Mouse (Mus musculus) MEL (cell line): ENCODE data around the gene Ccl1. TPM values are rescaled to one million over a fixed set of nuclear protein-coding genes. Genes with fewer than 3 reads are reported as not detected.

ENCODE experiments used
- DNase-seq: peaks from one replicate; pipeline ENCODE4 v3.0.0; 2011; ENCODE audit warnings: low read depth, low spot score
- H3K27ac ChIP-seq: 2 replicates; pipeline ENCODE4 v1.5.1; 2012; ENCODE audit warnings: low read depth, mild to moderate bottlenecking, control low read depth, low read length, moderate library complexity; ENCODE audit not compliant: control insufficient read depth
- H3K27me3 ChIP-seq, 2 experiments: fragments of 150-350 bp in 1 of 2; sonication (generic) in 1 of 2; 2 replicates each; pipeline ENCODE4 v1.6.1; 2012; ENCODE audit warnings: low read length in 2 of 2, mild to moderate bottlenecking in 2 of 2, improper control_type of control experiment in 1 of 2, moderate library complexity in 1 of 2; ENCODE audit not compliant: insufficient read depth in 2 of 2, control insufficient read depth in 1 of 2
- H3K36me3 ChIP-seq, 2 experiments: 2 replicates each; pipeline ENCODE4 v1.6.1; 2012 to 2014; ENCODE audit warnings: low read length in 2 of 2, improper control_type of control experiment in 1 of 2, inconsistent platforms in 1 of 2, mild to moderate bottlenecking in 1 of 2; ENCODE audit not compliant: insufficient read depth in 2 of 2, control insufficient read depth in 1 of 2
- H3K4me1 ChIP-seq, 2 experiments: fragments of 150-350 bp in 1 of 2; sonication (generic) in 1 of 2; 2 replicates each; pipeline ENCODE4 v1.6.1; 2012; ENCODE audit warnings: low read length in 2 of 2, improper control_type of control experiment in 1 of 2, mild to moderate bottlenecking in 1 of 2; ENCODE audit not compliant: insufficient read depth in 2 of 2, control insufficient read depth in 1 of 2
- H3K4me3 ChIP-seq, 2 experiments: fragments of 150-350 bp in 1 of 2; sonication (generic) in 1 of 2; 2 replicates each; pipeline ENCODE4 v1.5.1; 2012; ENCODE audit warnings: low read depth in 2 of 2, low read length in 2 of 2, mild to moderate bottlenecking in 2 of 2, moderate library complexity in 2 of 2, control low read depth in 1 of 2, improper control_type of control experiment in 1 of 2; ENCODE audit not compliant: control insufficient read depth in 1 of 2, insufficient read depth in 1 of 2
- H3K79me2 ChIP-seq: 2 replicates; pipeline ENCODE4 v1.6.1; 2012; ENCODE audit warnings: mild to moderate bottlenecking, low read length, moderate library complexity; ENCODE audit not compliant: control insufficient read depth, poor library complexity, insufficient read depth
- H3K9ac ChIP-seq: 2 replicates; pipeline ENCODE4 v1.6.1; 2012; ENCODE audit warnings: low read depth, mild to moderate bottlenecking, control low read depth, low read length, moderate library complexity; ENCODE audit not compliant: control insufficient read depth, poor library complexity, severe bottlenecking
- H3K9me3 ChIP-seq: fragments of 150-350 bp; sonication (generic); replicated peaks from 2 replicates; pipeline ENCODE4 v1.6.1; 2012; ENCODE audit warnings: mild to moderate bottlenecking, low read length, improper control_type of control experiment, moderate library complexity; ENCODE audit not compliant: insufficient read depth
- BHLHE40 ChIP-seq: IDR thresholded peaks from 2 replicates; pipeline ENCODE4 v1.6.1; 2012; ENCODE audit warnings: low read depth, mild to moderate bottlenecking, inconsistent platforms, low read length, improper control_type of control experiment, borderline replicate concordance
- CHD2 ChIP-seq: IDR thresholded peaks from 2 replicates; pipeline ENCODE4 v1.6.1; 2011; ENCODE audit warnings: low read length, improper control_type of control experiment
- CTCF ChIP-seq, 3 experiments: IDR thresholded peaks in 2 of 3; conservative IDR thresholded peaks in 1 of 3; 2 replicates each; pipeline ENCODE4 v1.5.1; 2011 to 2012; ENCODE audit warnings: low read length in 3 of 3, low read depth in 2 of 3, mild to moderate bottlenecking in 2 of 3, improper control_type of control experiment in 1 of 3, inconsistent platforms in 1 of 3, mixed read lengths in 1 of 3, moderate library complexity in 1 of 3; ENCODE audit not compliant: control insufficient read depth in 1 of 3, insufficient read depth in 1 of 3, poor library complexity in 1 of 3, severe bottlenecking in 1 of 3
- E2F4 ChIP-seq: IDR thresholded peaks from 2 replicates; pipeline ENCODE4 v1.6.1; 2011; ENCODE audit warnings: low read depth, low read length, improper control_type of control experiment, borderline replicate concordance
- ETS1 ChIP-seq: IDR thresholded peaks from 2 replicates; pipeline ENCODE4 v1.6.1; 2012; ENCODE audit warnings: low read depth, mild to moderate bottlenecking, inconsistent platforms, low read length, improper control_type of control experiment, moderate library complexity
- HCFC1 ChIP-seq: IDR thresholded peaks from 2 replicates; pipeline ENCODE4 v1.6.1; 2012; ENCODE audit warnings: low read depth, mild to moderate bottlenecking, inconsistent platforms, low read length, improper control_type of control experiment, moderate library complexity
- MAX ChIP-seq: IDR thresholded peaks from 2 replicates; pipeline ENCODE4 v1.6.1; 2011; ENCODE audit warnings: low read length, improper control_type of control experiment
- MEF2A ChIP-seq: IDR thresholded peaks from 2 replicates; pipeline ENCODE4 v1.6.1; 2014; ENCODE audit warnings: low read depth, mild to moderate bottlenecking, inconsistent platforms, low read length, improper control_type of control experiment; ENCODE audit not compliant: poor library complexity, insufficient replicate concordance, severe bottlenecking; ENCODE audit errors: extremely low read depth
- MXI1 ChIP-seq: IDR thresholded peaks from 2 replicates; pipeline ENCODE4 v1.6.1; 2011; ENCODE audit warnings: mild to moderate bottlenecking, low read depth, low read length, improper control_type of control experiment
- MYC ChIP-seq: IDR thresholded peaks from 2 replicates; pipeline ENCODE4 v1.6.1; 2011; ENCODE audit warnings: low read depth, mild to moderate bottlenecking, low read length, improper control_type of control experiment, moderate library complexity
- NELFE ChIP-seq: IDR thresholded peaks from 2 replicates; pipeline ENCODE4 v1.6.1; 2011; ENCODE audit warnings: low read depth, low read length, improper control_type of control experiment
- POLR2A ChIP-seq, 2 experiments: IDR thresholded peaks; 2 replicates each; pipeline ENCODE4 v1.6.1; 2011 to 2012; ENCODE audit warnings: low read length in 2 of 2, mild to moderate bottlenecking in 2 of 2, control low read depth in 1 of 2, improper control_type of control experiment in 1 of 2, low read depth in 1 of 2, moderate library complexity in 1 of 2; ENCODE audit not compliant: control insufficient read depth in 1 of 2, insufficient read depth in 1 of 2, poor library complexity in 1 of 2
- POLR2AphosphoS2 ChIP-seq: IDR thresholded peaks from 2 replicates; pipeline ENCODE4 v1.6.1; 2011; ENCODE audit warnings: low read length, improper control_type of control experiment
- POLR2AphosphoS5 ChIP-seq: IDR thresholded peaks from 2 replicates; pipeline ENCODE4 v1.6.1; 2012; ENCODE audit warnings: low read depth, borderline replicate concordance, mild to moderate bottlenecking, inconsistent platforms, low read length, moderate library complexity, mixed read lengths
- RAD21 ChIP-seq: IDR thresholded peaks from 2 replicates; pipeline ENCODE4 v1.6.1; 2011; ENCODE audit warnings: mild to moderate bottlenecking, low read depth, low read length, improper control_type of control experiment
- SIN3A ChIP-seq: IDR thresholded peaks from 2 replicates; pipeline ENCODE4 v1.6.1; 2012; ENCODE audit warnings: low read length, improper control_type of control experiment, inconsistent platforms
- SMC3 ChIP-seq: IDR thresholded peaks from 2 replicates; pipeline ENCODE4 v1.6.1; 2011; ENCODE audit warnings: low read depth, low read length, improper control_type of control experiment
- TAL1 ChIP-seq: IDR thresholded peaks from 2 replicates; pipeline ENCODE4 v1.6.1; 2012; ENCODE audit warnings: mild to moderate bottlenecking, inconsistent platforms, low read length, moderate library complexity, mixed read lengths
- UBTF ChIP-seq: IDR thresholded peaks from 2 replicates; pipeline ENCODE4 v1.6.1; 2012; ENCODE audit warnings: low read depth, mild to moderate bottlenecking, inconsistent platforms, low read length, improper control_type of control experiment, moderate library complexity, borderline replicate concordance; ENCODE audit not compliant: insufficient read depth
- USF1 ChIP-seq: IDR thresholded peaks from 2 replicates; pipeline ENCODE4 v1.6.1; 2014; ENCODE audit warnings: low read depth, mild to moderate bottlenecking, inconsistent platforms, low read length, improper control_type of control experiment, moderate library complexity
- ZC3H11A ChIP-seq: IDR thresholded peaks from 2 replicates; pipeline ENCODE4 v1.6.1; 2012; ENCODE audit warnings: low read depth, mild to moderate bottlenecking, inconsistent platforms, low read length, improper control_type of control experiment
- ZKSCAN1 ChIP-seq: IDR thresholded peaks from 2 replicates; pipeline ENCODE4 v1.6.1; 2012; ENCODE audit warnings: low read depth, mild to moderate bottlenecking, inconsistent platforms, low read length, improper control_type of control experiment, moderate library complexity
- ZMIZ1 ChIP-seq: IDR thresholded peaks from 2 replicates; pipeline ENCODE4 v1.6.1; 2012; ENCODE audit warnings: low read depth, mild to moderate bottlenecking, inconsistent platforms, low read length, improper control_type of control experiment, moderate library complexity
- polyA plus RNA-seq, 2 experiments: library from polyadenylated mRNA; stranded (reverse) in 1 of 2; unstranded in 1 of 2; fragments of >175 nt in 1 of 2; fragments of >200 nt in 1 of 2; gene quantifications; 2 replicates each; pipeline versions ENCODE4 v1.2.1 to v1.2.4; 2012; ENCODE audit warnings: low replicate concordance in 2 of 2, low read depth in 1 of 2; ENCODE audit not compliant: insufficient read length in 2 of 2, insufficient read depth in 1 of 2, missing spikeins in 1 of 2
- total RNA-seq: library from RNA; depleted of rRNA; stranded (reverse); fragments of 300-350 nt; gene quantifications from 2 replicates; pipeline ENCODE4 v1.2.3, GENCODE M21; 2012

The Ccl1 gene
- total and polyA plus RNA-seq, 3 experiments, result not detected

- no peaks in the 10 kb centered on the region for H3K9me3 ChIP-seq
- peak; percentile 69 for DNase-seq
- H3K4me3 ChIP-seq, result no peak overlapping the region
- no peaks in the 10 kb centered on the region for H3K4me1 ChIP-seq
- no peaks in the 10 kb centered on the region for H3K27me3 ChIP-seq
- no peaks in the 10 kb centered on the region for H3K79me2 ChIP-seq
- H3K27ac ChIP-seq, result no peak overlapping the region
- no peaks in the 10 kb centered on the region for H3K36me3 ChIP-seq
- TF ChIP-seq CTCF (IDR thresholded peaks at IDR 0.05 in 2 of 3, conservative IDR thresholded peaks at IDR 0.05 in 1 of 3; ENCODE audit: control insufficient read depth in 1 of 3, insufficient read depth in 1 of 3, low read depth in 2 of 3, low read length in 3 of 3, poor library complexity in 1 of 3, severe bottlenecking in 1 of 3), result peak; percentile 58 to 70 (median 63)
- no peak for TF ChIP-seq MXI1
- TF ChIP-seq UBTF, result no peak
- no peak for TF ChIP-seq MYC
- TF ChIP-seq SIN3A, result no peak
- TF ChIP-seq SMC3, result peak; percentile 64
- peak; percentile 75 for TF ChIP-seq RAD21
- peak; percentile 60 for TF ChIP-seq ZC3H11A
- TF ChIP-seq BHLHE40, result no peak
- no peak overlapping the region for H3K9ac ChIP-seq
Observed at GRCm38 (mm10) chr11:82235551-82236207, 69.8 kb downstream of the Ccl1 start.

DNA sequence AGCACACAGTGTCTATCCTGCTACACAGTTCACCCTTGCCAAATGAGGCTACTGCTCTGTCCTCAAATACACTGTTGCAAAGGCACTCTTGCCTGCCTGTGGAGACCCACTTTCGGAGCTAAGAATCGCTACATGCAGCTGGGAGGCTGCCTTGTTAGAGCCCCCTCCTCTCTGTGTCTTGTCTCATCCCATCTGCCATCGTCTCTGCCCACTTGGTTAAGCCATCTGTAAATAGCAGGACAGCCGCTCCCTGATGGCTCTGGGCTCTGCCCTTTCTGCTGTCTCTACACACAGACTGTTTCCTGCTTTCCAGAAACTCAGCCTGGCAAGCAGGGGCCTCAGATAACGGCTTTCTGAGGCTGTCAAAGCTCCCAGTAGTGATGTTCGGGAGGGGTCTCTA, 71.5 kb downstream of the Ccl1 start:
- no peak for DNase-seq
- no peaks in the 10 kb centered on the region for H3K4me1 ChIP-seq
- no peak overlapping the region for H3K4me3 ChIP-seq
- no peak overlapping the region for H3K27ac ChIP-seq
- no peak overlapping the region for H3K9ac ChIP-seq
- no peaks in the 10 kb centered on the region for H3K79me2 ChIP-seq
- TF ChIP-seq HCFC1, result no peak
- TF ChIP-seq USF1, result no peak
- no peak for TF ChIP-seq MAX
- TF ChIP-seq SIN3A, result no peak
- TF ChIP-seq NELFE, result no peak
- TF ChIP-seq UBTF, result no peak
- no peak for TF ChIP-seq E2F4
- no peak for TF ChIP-seq TAL1
- no peak for TF ChIP-seq POLR2AphosphoS2
- TF ChIP-seq CHD2, result no peak
- no peak for TF ChIP-seq POLR2AphosphoS5
- TF ChIP-seq MEF2A, result no peak
- no peak for TF ChIP-seq ZC3H11A
- no peak for TF ChIP-seq ZMIZ1
- TF ChIP-seq ZKSCAN1, result no peak
- TF ChIP-seq ETS1, result no peak
- no peak for TF ChIP-seq POLR2A (IDR thresholded peaks at IDR 0.05; ENCODE audit: control insufficient read depth in 1 of 2, insufficient read depth in 1 of 2, low read depth in 1 of 2, low read length in 2 of 2, poor library complexity in 1 of 2)
- TF ChIP-seq BHLHE40, result no peak
- TF ChIP-seq RAD21, result no peak
- H3K36me3 ChIP-seq, result no peaks in the 10 kb centered on the region
- no peaks in the 10 kb centered on the region for H3K27me3 ChIP-seq
- H3K9me3 ChIP-seq, result no peaks in the 10 kb centered on the region
